Comparison of ENCODE assay signal across 20 mouse cellular contexts in the genomic region with DNA sequence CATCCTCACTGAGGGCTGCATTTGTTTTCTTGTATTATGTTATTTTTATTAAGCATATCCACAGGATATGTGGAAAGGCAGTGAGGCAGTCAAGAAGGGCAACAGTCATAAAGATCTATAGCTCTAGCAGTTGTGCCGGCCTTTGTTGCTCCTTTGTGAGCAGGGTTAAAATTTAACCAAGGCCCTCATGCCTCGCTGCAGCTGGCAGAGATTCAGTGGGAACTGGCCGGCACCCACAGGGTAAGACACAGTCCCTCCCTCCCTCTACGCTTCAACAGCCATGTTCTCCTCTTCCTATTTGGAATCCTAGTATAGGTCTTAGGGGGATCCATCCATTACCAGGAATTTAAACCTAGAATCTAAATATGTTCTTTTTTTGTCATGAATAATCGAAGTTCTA.
DNase-seq lines count a peak whose midpoint lies in the region; ATAC-seq and TF ChIP-seq lines count a peak whose summit lies in the region.
"Had no signal": no experiment of that assay in that cellular context is flagged by ENCODE, and none has a peak within 500 bp of the region (broad histone marks: within the 10 kb centered on the region; RNA-seq: fewer than 3 reads in every experiment).

No protein-coding gene starts in this region.

- no peak overlapping the region for H3K4me3 ChIP-seq in intestine, embryonic 15.5 days (replicated peaks)
- no peak overlapping the region for H3K4me3 ChIP-seq in intestine, postnatal 0 days (ENCODE audit: low read depth, low read length)
- no peak overlapping the region for H3K4me3 ChIP-seq in kidney, embryonic 14.5 days (ENCODE audit: low read length)
- H3K4me3 ChIP-seq in heart, embryonic 12.5 days = no peak overlapping the region
- H3K4me3 ChIP-seq: embryonic facial prominence, embryonic 10.5 days; forebrain, embryonic 15.5 days; heart, embryonic 15.5 days; midbrain, embryonic 12.5 days; neural tube, embryonic 13.5 days had no signal

- 69% methylated on average over 5 of the region's 5 CpGs for WGBS in intestine, embryonic 15.5 days
- WGBS in intestine, postnatal 0 days = 54% methylated on average over 5 of the region's 5 CpGs
- 51% methylated on average over 5 of the region's 5 CpGs for WGBS in kidney, embryonic 14.5 days
- 68% methylated on average over 5 of the region's 5 CpGs for WGBS in heart, embryonic 12.5 days

- TF ChIP-seq POLR2A in brain, embryonic 14.5 days (IDR thresholded peaks at IDR 0.05; ENCODE audit: borderline replicate concordance, extremely low read depth, insufficient read depth, insufficient read length, poor library complexity, severe bottlenecking) = no peak

- H3K27ac ChIP-seq in intestine, embryonic 15.5 days = no peak overlapping the region
- no peak overlapping the region for H3K27ac ChIP-seq in intestine, postnatal 0 days (ENCODE audit: low read depth, low read length)
- H3K27ac ChIP-seq in kidney, embryonic 14.5 days (ENCODE audit: low read depth, low read length) = no peak overlapping the region
- H3K27ac ChIP-seq in heart, embryonic 12.5 days (ENCODE audit: poor library complexity, severe bottlenecking) = no peak overlapping the region
- H3K27ac ChIP-seq: embryonic facial prominence, embryonic 10.5 days; forebrain, embryonic 15.5 days; heart, embryonic 15.5 days; macrophage; midbrain, embryonic 12.5 days; neural tube, embryonic 13.5 days had no signal

- TF ChIP-seq CTCF in intestine, postnatal 0 days (IDR thresholded peaks at IDR 0.05; ENCODE audit: low read depth) = no peak
- TF ChIP-seq CTCF in brain, embryonic 14.5 days (IDR thresholded peaks at IDR 0.05; ENCODE audit: borderline replicate concordance, extremely low read depth, insufficient read depth, insufficient read length) = no peak

- peak; percentile 80 for ATAC-seq in intestine, embryonic 15.5 days
- ATAC-seq in intestine, postnatal 0 days = no peak
- ATAC-seq in kidney, embryonic 14.5 days (ENCODE audit: low FRiP score, low TSS enrichment) = peak; percentile 62; the same call in 1 of the 2 replicates
- ATAC-seq in heart, embryonic 12.5 days (ENCODE audit: insufficient number of reproducible peaks, low FRiP score) = no peak
- ATAC-seq: forebrain, embryonic 15.5 days had no signal

- no peaks in the 10 kb centered on the region for H3K4me1 ChIP-seq in intestine, embryonic 15.5 days (replicated peaks)
- no peaks in the 10 kb centered on the region for H3K4me1 ChIP-seq in intestine, postnatal 0 days (replicated peaks; ENCODE audit: control insufficient read depth, insufficient read depth, low read length)
- H3K4me1 ChIP-seq in kidney, embryonic 14.5 days (ENCODE audit: control insufficient read depth, insufficient read depth, low read length) = no peaks in the 10 kb centered on the region
- H3K4me1 ChIP-seq in heart, embryonic 12.5 days (replicated peaks) = no peaks in the 10 kb centered on the region; the same call in 1 of the 2 replicates
- H3K4me1 ChIP-seq: embryonic facial prominence, embryonic 10.5 days; forebrain, embryonic 15.5 days; heart, embryonic 15.5 days; neural tube, embryonic 13.5 days had no signal

- no peaks in the 10 kb centered on the region for H3K27me3 ChIP-seq in intestine, embryonic 15.5 days (replicated peaks)
- H3K27me3 ChIP-seq in intestine, postnatal 0 days (replicated peaks; ENCODE audit: control insufficient read depth, insufficient read depth, low read length) = no peaks in the 10 kb centered on the region
- no peaks in the 10 kb centered on the region for H3K27me3 ChIP-seq in kidney, embryonic 14.5 days (ENCODE audit: control insufficient read depth, insufficient read depth, low read length)
- no peaks in the 10 kb centered on the region for H3K27me3 ChIP-seq in heart, embryonic 12.5 days (replicated peaks)
- H3K27me3 ChIP-seq: CH12.LX; forebrain, embryonic 15.5 days; heart, embryonic 15.5 days; midbrain, embryonic 12.5 days; neural tube, embryonic 13.5 days had no signal

- no peaks in the 10 kb centered on the region for H3K36me3 ChIP-seq in intestine, embryonic 15.5 days
- H3K36me3 ChIP-seq in intestine, postnatal 0 days (ENCODE audit: control insufficient read depth, insufficient read depth) = no peaks in the 10 kb centered on the region
- H3K36me3 ChIP-seq in kidney, embryonic 14.5 days (ENCODE audit: control insufficient read depth, insufficient read depth, low read length) = no peaks in the 10 kb centered on the region
- H3K36me3 ChIP-seq in heart, embryonic 12.5 days = no peaks in the 10 kb centered on the region
- H3K36me3 ChIP-seq: embryonic facial prominence, embryonic 10.5 days; forebrain, embryonic 15.5 days; heart, embryonic 15.5 days; midbrain, embryonic 12.5 days; neural tube, embryonic 13.5 days had no signal

- H3K9me3 ChIP-seq in intestine, embryonic 15.5 days = no peaks in the 10 kb centered on the region
- no peaks in the 10 kb centered on the region for H3K9me3 ChIP-seq in intestine, postnatal 0 days (ENCODE audit: control insufficient read depth)
- H3K9me3 ChIP-seq in kidney, embryonic 14.5 days (ENCODE audit: control insufficient read depth, low read length) = no peaks in the 10 kb centered on the region
- H3K9me3 ChIP-seq in heart, embryonic 12.5 days (replicated peaks) = no peaks in the 10 kb centered on the region
- H3K9me3 ChIP-seq: embryonic facial prominence, embryonic 10.5 days; forebrain, embryonic 15.5 days; heart, embryonic 15.5 days; midbrain, embryonic 12.5 days; neural tube, embryonic 13.5 days had no signal

- H3K9ac ChIP-seq in intestine, embryonic 15.5 days = no peak overlapping the region
- H3K9ac ChIP-seq in intestine, postnatal 0 days (ENCODE audit: low read depth, low read length) = no peak overlapping the region
- no peak overlapping the region for H3K9ac ChIP-seq in kidney, embryonic 14.5 days (ENCODE audit: low read depth, low read length)
- no peak overlapping the region for H3K9ac ChIP-seq in heart, embryonic 12.5 days
- H3K9ac ChIP-seq: forebrain, embryonic 15.5 days; heart, embryonic 15.5 days; midbrain, embryonic 12.5 days; neural tube, embryonic 13.5 days had no signal

- H3K4me2 ChIP-seq in intestine, embryonic 15.5 days (replicated peaks) = no peak overlapping the region
- H3K4me2 ChIP-seq in intestine, postnatal 0 days (replicated peaks; ENCODE audit: low read depth) = no peak overlapping the region
- H3K4me2 ChIP-seq in kidney, embryonic 14.5 days (replicated peaks; ENCODE audit: low read depth, low read length) = no peak overlapping the region
- no peak overlapping the region for H3K4me2 ChIP-seq in heart, embryonic 12.5 days
- H3K4me2 ChIP-seq: forebrain, embryonic 15.5 days; heart, embryonic 15.5 days; midbrain, embryonic 12.5 days; neural tube, embryonic 13.5 days had no signal

- peak; percentile 19 for DNase-seq in brain, embryonic 14.5 days (ENCODE audit: low read depth)
- peak; percentile 43 to 64 for DNase-seq in kidney, postnatal 4 days
- no peak for DNase-seq in adrenal gland, postnatal 36 days
- DNase-seq in urinary bladder, postnatal 25 days (ENCODE audit: low spot score) = no peak
- DNase-seq: adrenal gland, adult 8-10 months; cerebellum, adult 18-20 months; lung, adult 2 months; retina, postnatal 1 day; thymus, adult 18-20 months had no signal

Comparison
In these comparisons a context has a peak if more than half of its experiments do, and no peak if none do; other contexts are left out.
1. ATAC-seq: peak in intestine, embryonic 15.5 days (single experiment) and kidney, embryonic 14.5 days (single experiment); none in intestine, postnatal 0 days (single experiment) and heart, embryonic 12.5 days (single experiment).
2. DNase-seq: peak in brain, embryonic 14.5 days (single experiment) and kidney, postnatal 4 days (2 of 2); none in adrenal gland, postnatal 36 days (0 of 2) and urinary bladder, postnatal 25 days (single experiment).